Mouse (Mus musculus): ENCODE results near the gene Gm44965.
"Not testable (repeated sequence)": the region's sequence is repeated elsewhere in the genome, so short reads cannot be mapped to it uniquely, and the experiment has no call there.

The Gm44965 gene

GRCm38 (mm10) chr6:48581257-48581656, 12.5 kb upstream of the Gm44965 start:
- DNase-seq: no peak

DNA sequence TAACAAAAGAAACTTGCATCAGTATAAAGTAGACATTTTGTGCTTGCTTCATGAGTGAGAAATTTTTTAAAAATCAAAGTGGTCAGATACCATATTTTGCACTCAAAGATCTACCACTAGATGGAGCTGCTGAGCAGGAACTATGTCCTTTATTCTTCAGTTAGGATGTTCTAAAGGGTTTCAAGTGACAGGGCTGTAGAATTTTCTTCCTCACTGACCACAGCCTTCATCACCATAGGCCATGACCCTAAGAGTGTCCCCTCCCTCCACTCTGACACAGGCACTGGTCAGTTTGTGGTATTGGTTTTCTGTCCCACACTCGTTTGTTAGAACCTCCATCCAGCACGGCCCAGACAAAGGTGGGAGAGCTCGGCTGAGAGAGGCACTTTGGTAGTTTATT, 11.7 kb upstream of the Gm44965 start:
- DNase-seq: peak; percentile 31

DNA sequence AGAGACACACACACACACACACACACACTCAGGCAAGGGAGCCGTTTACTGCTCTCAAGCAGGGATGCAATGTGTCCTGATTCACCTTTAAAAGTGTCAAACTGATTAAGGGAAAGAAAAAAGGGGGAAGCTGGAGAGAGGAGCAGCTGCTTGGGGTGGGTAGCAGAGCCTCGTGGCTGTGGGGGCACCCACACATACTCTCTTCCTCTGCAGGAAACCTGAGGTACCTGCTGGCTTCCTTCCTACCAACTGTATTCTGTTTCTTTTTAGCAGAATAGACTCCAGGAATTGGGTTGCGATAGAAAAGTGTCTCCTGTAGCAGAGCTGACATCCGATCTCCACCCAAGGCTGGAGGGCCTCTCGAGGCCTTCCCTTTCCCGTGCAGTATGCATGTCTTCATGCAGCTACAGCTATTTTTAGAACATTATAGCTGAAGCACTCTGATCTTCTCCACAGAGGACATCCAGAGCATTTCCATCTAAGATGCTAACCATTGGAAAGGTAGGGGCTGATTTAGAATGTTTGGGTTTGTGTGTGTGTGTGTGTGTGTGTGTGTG, 4.5 kb upstream of the Gm44965 start, which contains the start of gene Gm45021:
TSS of gene Gm45021 (plus strand) at position 417 of the 557 bp plus-strand sequence.
- DNase-seq: no peak

- no peak for DNase-seq
Observed at GRCm38 (mm10) chr6:48591221-48591845, 2.4 kb upstream of the Gm44965 start.

DNA sequence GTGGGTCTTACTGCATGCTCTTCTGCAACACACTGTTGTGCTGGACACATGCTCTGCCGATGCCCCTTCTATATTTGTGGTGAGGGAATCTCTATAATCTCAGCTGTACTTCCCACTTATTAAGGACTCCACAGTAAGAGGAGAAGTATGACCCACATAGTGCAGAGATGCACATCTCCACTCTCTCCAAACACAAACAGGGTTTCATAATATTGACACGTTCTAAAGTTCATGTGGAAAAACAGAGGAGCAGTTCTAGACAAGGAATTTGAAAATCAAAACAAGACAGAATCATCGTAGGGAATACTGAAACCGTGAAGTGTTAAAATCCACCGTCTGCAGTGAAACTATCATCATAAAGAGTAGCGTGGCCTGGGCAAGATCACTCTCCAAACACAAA, 1.9 kb upstream of the Gm44965 start:
- DNase-seq: no peak

- DNase-seq: peak; percentile 80
Observed at GRCm38 (mm10) chr6:48594043-48594738, 450 bp downstream of the Gm44965 start.

GRCm38 (mm10) chr6:48595278-48595677, 1.5 kb downstream of the Gm44965 start:
- no peak for DNase-seq

DNA sequence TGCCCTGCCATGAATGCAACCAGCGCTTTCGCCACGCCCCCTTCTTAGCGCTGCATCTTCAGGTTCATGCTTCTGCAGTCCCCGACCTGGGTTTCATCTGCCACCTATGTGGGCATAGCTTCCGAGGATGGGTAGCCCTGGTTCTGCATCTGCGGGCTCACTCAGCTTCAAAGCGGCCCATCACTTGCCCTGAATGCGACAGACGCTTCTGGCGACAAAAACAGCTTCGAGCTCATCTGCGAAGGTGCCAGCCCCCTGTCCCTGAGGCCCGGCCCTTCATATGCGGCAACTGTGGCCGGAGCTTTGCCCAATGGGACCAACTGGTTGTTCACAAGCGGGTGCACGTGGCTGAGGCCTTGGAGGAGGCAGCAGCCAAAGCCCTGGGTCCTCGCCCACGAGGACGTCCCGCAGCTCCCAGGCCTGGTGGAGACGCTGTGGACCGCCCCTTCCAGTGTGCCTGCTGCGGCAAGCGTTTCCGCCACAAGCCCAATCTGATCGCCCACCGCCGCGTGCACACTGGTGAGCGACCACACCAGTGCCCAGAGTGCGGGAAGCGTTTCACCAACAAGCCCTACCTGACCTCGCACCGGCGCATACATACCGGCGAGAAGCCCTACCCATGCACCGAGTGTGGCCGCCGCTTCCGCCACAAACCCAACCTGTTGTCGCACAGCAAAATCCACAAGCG, 2.9 kb downstream of the Gm44965 start:
- no peak for DNase-seq

DNA sequence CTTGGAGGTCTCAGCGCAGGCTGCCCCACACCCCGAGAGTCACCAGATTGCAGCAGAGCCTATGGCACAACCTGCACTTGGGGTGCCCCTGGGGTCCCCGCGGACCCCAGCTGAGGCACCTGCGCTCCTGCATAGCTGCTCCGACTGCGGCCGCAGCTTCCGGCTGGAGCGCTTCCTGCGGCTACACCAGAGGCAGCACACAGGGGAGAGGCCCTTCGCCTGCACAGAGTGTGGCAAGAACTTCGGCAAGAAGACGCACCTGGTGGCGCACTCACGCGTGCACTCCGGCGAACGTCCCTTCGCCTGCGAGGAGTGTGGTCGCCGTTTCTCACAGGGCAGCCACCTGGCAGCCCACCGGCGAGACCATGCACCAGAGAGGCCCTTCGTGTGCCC, 3.5 kb downstream of the Gm44965 start:
- DNase-seq: no peak

- DNase-seq: no peak
Observed at GRCm38 (mm10) chr6:48600594-48600993, 6.9 kb downstream of the Gm44965 start.

DNA sequence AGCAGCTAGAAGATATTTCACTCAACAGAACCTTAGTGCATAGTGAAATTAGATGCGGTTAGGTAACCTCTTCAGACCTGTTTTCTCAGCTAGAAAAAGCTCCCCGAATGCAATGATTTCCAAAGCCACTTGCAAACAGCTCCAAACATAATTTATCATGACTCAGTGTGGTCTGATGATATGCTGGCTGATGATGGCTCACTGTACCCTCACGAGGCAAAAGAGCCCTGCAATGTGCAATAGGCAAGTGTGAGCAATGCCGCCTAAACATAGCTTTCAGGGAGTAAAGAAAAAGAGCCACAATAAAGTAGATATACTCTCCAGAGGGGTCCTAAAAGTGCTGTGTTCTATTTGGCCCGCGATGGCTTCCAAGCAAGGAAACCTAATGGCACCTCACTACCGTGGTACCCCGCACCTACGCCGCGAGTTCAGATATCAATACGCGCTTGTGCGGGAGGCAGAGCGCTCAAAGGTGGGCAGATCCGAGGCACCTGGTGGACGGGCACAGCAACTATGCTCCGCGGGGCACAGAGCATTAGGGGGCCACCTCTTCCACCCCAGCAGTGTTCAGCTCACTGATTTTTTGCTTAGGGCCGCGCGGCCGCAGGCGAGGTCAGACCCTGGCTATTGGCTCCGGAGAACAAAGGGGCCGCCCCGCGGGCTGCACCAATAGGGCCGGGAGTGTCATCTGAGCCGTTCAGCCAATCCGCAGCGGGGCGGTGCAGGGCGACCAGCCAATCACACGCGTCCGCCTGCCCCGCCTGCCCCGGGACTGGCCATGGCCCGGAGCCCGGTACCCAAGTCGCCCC, 7.7 kb downstream of the Gm44965 start, which contains the start of gene Zfp775:
TSS of gene Zfp775 (plus strand) at position 793 of the 809 bp plus-strand sequence.
- peak; percentile 94 for DNase-seq

DNA sequence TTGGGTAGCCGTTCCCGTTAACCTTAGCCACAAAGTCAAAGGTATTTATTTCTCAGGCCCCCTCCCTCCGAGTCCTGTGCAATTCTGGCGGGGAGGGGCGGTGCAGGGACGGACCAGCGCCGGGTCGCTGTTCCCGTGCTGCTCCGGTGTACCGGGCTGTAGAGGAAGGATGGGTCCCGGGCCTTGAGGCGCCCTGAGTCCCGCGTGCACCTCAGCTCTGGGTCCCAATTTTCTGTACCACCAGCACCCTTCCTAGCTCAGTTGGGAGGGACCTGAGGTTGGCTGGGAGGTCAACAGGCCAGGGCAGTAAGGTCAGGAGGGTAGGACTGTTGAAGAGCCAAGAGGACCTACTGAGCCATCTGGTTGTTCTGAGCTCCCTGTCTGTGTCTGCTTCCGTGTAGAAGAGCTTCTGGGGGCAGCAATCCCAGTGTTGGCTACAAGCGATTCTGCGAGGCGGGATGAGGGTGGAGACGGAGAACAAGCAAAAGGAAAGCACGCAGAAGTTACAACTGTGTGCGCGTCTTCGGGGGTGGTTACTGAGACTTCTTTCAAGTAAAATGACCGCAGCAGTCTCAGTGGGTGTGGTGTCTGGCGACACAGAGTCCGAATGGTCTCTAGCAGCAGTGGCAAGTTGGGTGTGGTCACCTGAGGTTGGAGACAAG, 8.5 kb downstream of the Gm44965 start:
- peak; percentile 48 for DNase-seq

- no peak for DNase-seq
Observed at GRCm38 (mm10) chr6:48608124-48608523, 14.4 kb downstream of the Gm44965 start.

DNA sequence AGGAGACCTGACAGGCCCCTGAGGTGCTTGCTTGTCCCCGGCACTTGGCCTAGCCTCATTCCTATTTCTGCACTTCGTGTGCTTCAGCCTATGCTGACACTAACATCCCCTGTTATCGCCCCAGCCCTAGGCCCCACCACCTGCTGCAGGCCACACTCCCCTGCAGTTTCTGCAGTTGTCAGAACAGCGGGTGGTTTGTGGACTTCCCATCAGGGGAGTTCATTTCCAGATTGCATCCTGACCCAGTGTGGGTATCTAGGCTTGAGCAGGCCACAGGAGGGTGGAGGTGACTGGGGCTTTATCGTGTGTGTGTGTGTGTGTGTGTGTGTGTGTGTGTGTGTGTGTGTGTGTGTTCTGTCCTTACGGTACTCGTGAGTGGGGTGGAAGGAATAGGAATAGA, 15.8 kb downstream of the Gm44965 start:
- no peak for DNase-seq

DNA sequence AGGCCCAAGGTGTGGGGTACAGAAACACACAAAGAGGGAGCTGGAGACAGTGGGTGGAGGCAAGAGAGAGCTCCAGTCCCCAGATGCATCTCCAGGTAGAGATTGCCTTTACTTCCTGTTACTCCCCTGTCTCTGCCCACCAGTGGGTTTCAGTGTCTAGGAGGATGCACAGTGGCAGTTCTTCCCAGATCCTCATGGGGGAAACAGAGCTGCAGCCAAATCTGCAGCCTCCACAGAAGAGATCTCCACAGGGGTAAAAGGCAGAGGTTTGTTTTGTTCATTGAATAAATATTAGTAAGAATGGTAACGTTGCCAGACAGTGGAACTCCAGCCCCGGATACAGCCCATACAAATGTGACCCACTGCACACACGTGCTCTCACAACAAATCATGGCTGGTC, 16.9 kb downstream of the Gm44965 start:
- no peak for DNase-seq

DNA sequence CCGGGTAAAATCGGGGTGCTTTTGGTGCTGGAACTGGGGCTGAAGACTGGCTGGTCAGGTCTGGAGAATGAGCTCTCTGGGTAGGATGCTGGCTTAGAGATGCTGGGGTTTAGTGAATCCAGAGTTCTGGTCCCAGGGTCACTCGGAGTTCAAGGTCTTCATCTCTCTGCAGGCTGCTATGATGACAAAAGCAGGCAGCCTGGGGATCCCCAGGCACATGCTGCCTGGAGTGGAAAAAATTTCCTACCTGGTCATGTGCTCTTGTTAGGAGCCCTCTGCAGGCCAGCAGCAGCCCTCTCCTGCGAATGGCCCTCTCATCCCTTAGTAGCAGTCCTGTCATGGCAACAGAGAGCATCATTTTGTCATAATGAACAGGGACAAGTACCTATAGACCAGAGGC, 19.7 kb downstream of the Gm44965 start:
- DNase-seq: no peak

DNA sequence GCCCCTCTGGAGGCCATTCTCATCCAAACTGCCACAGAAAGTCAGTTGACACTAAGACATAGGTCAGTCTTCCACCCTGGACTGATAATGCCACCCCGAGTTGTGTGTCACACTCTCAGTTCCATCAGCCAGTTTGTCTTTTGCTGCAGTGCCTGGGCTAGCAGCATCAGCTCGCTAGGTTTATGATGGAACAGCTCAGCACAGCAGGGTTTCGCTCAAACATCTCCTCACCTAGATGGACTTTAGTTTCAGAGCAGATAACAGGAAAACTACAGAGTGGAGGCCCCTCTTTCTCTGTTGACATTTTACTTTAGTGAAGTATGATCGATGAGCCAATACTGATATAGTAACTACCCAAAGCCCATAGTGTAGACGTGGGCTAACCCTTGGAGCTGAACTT, 21.0 kb downstream of the Gm44965 start:
- DNase-seq: no peak

- no peak for DNase-seq
Observed at GRCm38 (mm10) chr6:48620031-48620430, 26.3 kb downstream of the Gm44965 start.

GRCm38 (mm10) chr6:48622186-48622843, 28.6 kb downstream of the Gm44965 start:
- DNase-seq: not testable (repeated sequence)

DNA sequence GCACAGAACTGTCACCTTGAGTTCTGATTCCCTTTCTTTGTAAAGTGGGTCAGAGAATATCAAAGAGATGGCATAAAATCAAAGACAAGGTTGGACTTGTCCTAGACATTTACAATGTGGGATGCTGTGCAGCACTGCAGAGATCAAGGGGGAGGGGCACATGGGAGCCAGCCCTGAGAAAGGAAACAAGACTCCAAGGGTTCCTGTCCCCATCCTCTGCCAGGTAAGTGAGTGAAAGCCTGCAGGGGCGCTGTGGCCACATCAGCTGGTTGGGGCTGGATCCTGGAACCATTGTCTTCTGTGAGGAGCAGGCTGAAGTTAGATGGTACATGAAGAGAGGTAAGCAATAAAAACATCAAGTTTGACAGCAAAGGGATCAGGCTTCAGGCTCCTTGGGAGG, 29.7 kb downstream of the Gm44965 start:
- no peak for DNase-seq

DNA sequence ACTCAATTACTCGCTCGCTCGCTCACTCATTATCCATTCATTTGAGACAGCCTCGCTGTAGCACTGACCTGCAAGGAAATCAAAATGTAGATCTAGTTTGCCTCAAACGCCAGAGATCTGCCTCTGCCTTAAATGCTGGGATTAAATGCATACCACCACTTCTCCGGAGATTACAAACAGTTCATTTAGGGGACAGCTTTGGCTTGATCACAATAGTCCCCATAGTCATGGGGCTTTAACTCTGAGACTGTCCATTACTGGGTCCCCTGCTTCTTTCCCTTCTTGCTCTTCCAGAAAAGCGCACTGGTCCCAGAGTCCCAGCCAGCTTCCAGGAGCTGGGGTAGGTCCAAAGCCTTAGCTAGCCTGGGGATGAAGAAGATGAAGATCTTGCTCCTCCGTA, 32.7 kb downstream of the Gm44965 start, which contains the start of gene AI854703:
TSS of gene AI854703 (plus strand) at position 301 of the 400 bp plus-strand sequence.
- no peak for DNase-seq

DNA sequence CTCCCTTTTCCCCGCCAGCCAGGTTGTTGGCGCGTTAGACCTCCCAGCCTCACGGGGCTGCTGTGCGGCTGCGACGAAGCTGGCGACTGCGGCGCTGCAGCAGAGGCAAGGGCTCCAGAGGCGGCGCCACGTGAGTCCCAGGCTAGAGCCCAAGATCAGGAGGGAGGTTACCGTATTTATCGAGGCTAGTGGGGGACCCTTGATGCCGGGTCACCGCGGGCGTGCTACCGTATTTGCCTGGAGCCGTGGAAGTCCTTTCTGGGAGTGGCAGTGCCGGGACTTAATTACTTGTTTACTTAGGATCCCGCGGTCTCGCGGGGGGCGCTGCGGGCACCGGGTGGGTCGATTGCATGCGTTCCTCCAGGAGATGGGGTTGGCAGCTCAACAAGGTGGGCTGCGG, 33.2 kb downstream of the Gm44965 start:
- DNase-seq: peak; percentile 71
